Mouse (Mus musculus): Measurements from ENCODE around the gene Cic.

- TF ChIP-seq POLR2A (IDR thresholded peaks at IDR 0.05; ENCODE audit: borderline replicate concordance, control insufficient read depth, low read depth, low read length) (peak; percentile 92), CTCF (IDR thresholded peaks at IDR 0.05; ENCODE audit: control insufficient read depth, insufficient read depth, low read length) (no peak)
Measured at GRCm38 (mm10) chr7:25219756-25220456, 47.6 kb upstream of the Cic start.
